Mouse (Mus musculus): ENCODE measurements around the gene Il10. TPM values are rescaled to one million over a fixed set of nuclear protein-coding genes. Genes with fewer than 3 reads are reported as not detected.
A peak's percentile ranks its signal among the peaks of the same experiment; 100 is the strongest.

Il10 gene
- total and polyA plus RNA-seq, 2 experiments from 2014 or later: not detected

- no peak for TF ChIP-seq CTCF (IDR thresholded peaks at IDR 0.05; ENCODE audit: low read depth)
- TF ChIP-seq EP300 (IDR thresholded peaks at IDR 0.05; ENCODE audit: low read depth): no peak
- ATAC-seq (ENCODE audit: insufficient read depth, low read depth) (no peak), DNase-seq (ENCODE audit: low spot score) (no peak)
- Histone ChIP-seq H3K4me3 (ENCODE audit: low read depth, low read length) (no peak overlapping the region), H3K4me2 (ENCODE audit: low read depth, low read length) (no peak overlapping the region), H3K27me3 (ENCODE audit: control insufficient read depth, insufficient read depth, low read length) (no peaks in the 10 kb centered on the region), H3K27ac (ENCODE audit: low read depth) (no peak overlapping the region), H3K9me3 (replicated peaks; ENCODE audit: control insufficient read depth, low read length) (no peaks in the 10 kb centered on the region), H3K9ac (replicated peaks; ENCODE audit: low read depth, low read length) (no peak overlapping the region), H3K36me3 (replicated peaks; ENCODE audit: control insufficient read depth, insufficient read depth, low read length) (no peaks in the 10 kb centered on the region), H3K4me1 (ENCODE audit: control insufficient read depth, insufficient read depth) (no peaks in the 10 kb centered on the region)
- 93% methylated on average over 1 of the region's 1 CpGs for WGBS
Observed at GRCm38 (mm10) chr1:130990448-130990847, 29.2 kb upstream of the Il10 start.

DNA sequence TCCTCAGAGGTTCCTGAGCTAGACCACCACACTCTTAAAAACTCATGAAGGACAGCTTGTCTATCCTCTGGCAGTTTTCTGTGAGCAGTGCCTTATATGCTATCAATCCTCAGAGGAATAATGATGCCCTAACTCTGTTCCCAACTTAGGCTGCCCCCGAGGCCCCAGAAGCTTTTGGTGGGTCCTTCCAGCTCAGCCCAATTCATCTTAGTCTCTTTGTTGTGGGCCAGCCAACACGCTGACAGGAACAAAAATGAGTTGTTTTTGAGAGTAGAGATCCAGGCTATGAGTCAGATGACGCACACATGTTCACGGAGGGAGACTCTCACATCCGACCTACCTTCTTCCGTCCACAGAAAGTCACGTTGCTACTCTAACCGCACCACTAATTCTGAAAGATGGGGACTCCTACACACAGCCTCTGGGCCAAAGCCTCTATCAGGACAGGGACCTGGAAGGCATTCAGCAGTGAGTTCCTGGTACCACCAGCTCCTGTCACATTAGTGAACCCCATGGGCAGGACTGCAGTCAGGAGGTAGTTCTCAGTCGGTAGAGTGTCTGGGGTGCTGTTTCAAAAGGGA lies 26.0 kb upstream of the Il10 start:
- no peak for ATAC-seq (ENCODE audit: insufficient read depth, low read depth)
- no peak overlapping the region for H3K9ac ChIP-seq (replicated peaks; ENCODE audit: low read depth, low read length)
- WGBS: 75% methylated on average over 9 of the region's 9 CpGs
- TF ChIP-seq EP300 (IDR thresholded peaks at IDR 0.05; ENCODE audit: low read depth) (no peak), CTCF (IDR thresholded peaks at IDR 0.05; ENCODE audit: low read depth) (no peak)
- H3K4me2 ChIP-seq (ENCODE audit: low read depth, low read length): no peak overlapping the region
- no peak overlapping the region for H3K4me3 ChIP-seq (ENCODE audit: low read depth, low read length)
- H3K4me1 ChIP-seq (ENCODE audit: control insufficient read depth, insufficient read depth): no peaks in the 10 kb centered on the region
- H3K27me3 ChIP-seq (ENCODE audit: control insufficient read depth, insufficient read depth, low read length): no peaks in the 10 kb centered on the region
- H3K36me3 ChIP-seq (replicated peaks; ENCODE audit: control insufficient read depth, insufficient read depth, low read length): no peaks in the 10 kb centered on the region
- H3K27ac ChIP-seq (ENCODE audit: low read depth): no peak overlapping the region
- H3K9me3 ChIP-seq (replicated peaks; ENCODE audit: control insufficient read depth, low read length): no peaks in the 10 kb centered on the region
- DNase-seq (ENCODE audit: low spot score): no peak

DNA sequence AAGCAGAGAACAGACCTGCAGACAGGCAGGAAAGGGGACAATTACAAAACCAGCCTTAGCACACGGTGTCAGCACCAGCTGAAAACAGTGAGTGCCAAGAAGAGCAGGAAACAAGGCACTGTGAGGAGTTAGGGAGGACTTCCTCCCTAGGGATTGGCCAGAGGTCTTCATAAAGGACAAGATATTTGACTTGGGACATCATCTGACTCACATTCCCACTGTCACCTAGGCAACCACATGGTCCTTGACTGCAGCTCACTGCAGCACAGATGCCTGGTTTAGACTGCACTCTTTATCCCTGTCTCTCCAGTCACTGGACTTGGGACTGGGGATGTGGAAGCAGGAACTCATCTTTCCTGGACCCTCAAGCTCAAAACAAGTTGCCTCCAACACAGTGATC lies 24.1 kb upstream of the Il10 start:
- 0 out of 2 replicates have a peak overlapping the region, but pooled peaks have one; percentile 13 for H3K27ac ChIP-seq (ENCODE audit: low read depth)
- no peak overlapping the region for H3K4me3 ChIP-seq (ENCODE audit: low read depth, low read length)
- H3K9me3 ChIP-seq (replicated peaks; ENCODE audit: control insufficient read depth, low read length): no peaks in the 10 kb centered on the region
- ATAC-seq (ENCODE audit: insufficient read depth, low read depth) (peak; percentile 67), DNase-seq (ENCODE audit: low spot score) (peak; percentile 12)
- H3K9ac ChIP-seq (replicated peaks; ENCODE audit: low read depth, low read length): no peak overlapping the region
- no peaks in the 10 kb centered on the region for H3K36me3 ChIP-seq (replicated peaks; ENCODE audit: control insufficient read depth, insufficient read depth, low read length)
- WGBS: 46% methylated on average over 1 of the region's 1 CpGs
- no peak overlapping the region for H3K4me2 ChIP-seq (ENCODE audit: low read depth, low read length)
- H3K27me3 ChIP-seq (ENCODE audit: control insufficient read depth, insufficient read depth, low read length): no peaks in the 10 kb centered on the region
- H3K4me1 ChIP-seq (ENCODE audit: control insufficient read depth, insufficient read depth): no peaks in the 10 kb centered on the region
- TF ChIP-seq EP300 (IDR thresholded peaks at IDR 0.05; ENCODE audit: low read depth) (no peak; the same call in 1 of the 2 replicates), CTCF (IDR thresholded peaks at IDR 0.05; ENCODE audit: low read depth) (no peak)

DNA sequence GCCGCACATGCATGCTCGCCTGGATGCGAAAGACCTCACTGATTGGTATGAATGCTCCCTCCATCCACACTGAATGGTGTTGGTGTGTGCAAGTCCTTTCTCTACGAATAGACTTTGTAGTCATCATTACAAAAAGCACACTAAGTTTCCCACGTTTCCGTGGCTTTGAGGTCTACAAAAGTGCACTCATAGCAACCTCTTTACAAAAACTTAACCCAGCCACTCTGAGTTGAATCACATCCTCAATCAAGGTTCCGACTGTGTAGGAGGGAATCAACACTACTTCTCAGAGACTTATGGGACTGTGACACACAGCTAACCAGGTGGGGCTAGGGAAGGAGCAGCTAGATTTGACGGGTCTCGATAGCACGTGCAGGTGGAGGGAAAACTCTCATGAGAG lies 23.3 kb upstream of the Il10 start:
- Histone ChIP-seq H3K27me3 (ENCODE audit: control insufficient read depth, insufficient read depth, low read length) (no peaks in the 10 kb centered on the region), H3K4me3 (ENCODE audit: low read depth, low read length) (no peak overlapping the region), H3K27ac (ENCODE audit: low read depth) (no peak overlapping the region), H3K4me1 (ENCODE audit: control insufficient read depth, insufficient read depth) (no peaks in the 10 kb centered on the region), H3K36me3 (replicated peaks; ENCODE audit: control insufficient read depth, insufficient read depth, low read length) (no peaks in the 10 kb centered on the region), H3K4me2 (ENCODE audit: low read depth, low read length) (no peak overlapping the region), H3K9me3 (replicated peaks; ENCODE audit: control insufficient read depth, low read length) (no peaks in the 10 kb centered on the region), H3K9ac (replicated peaks; ENCODE audit: low read depth, low read length) (no peak overlapping the region)
- 83% methylated on average over 10 of the region's 10 CpGs for WGBS
- ATAC-seq (ENCODE audit: insufficient read depth, low read depth) (no peak), DNase-seq (ENCODE audit: low spot score) (no peak)
- TF ChIP-seq CTCF (IDR thresholded peaks at IDR 0.05; ENCODE audit: low read depth) (no peak), EP300 (IDR thresholded peaks at IDR 0.05; ENCODE audit: low read depth) (no peak)

DNA sequence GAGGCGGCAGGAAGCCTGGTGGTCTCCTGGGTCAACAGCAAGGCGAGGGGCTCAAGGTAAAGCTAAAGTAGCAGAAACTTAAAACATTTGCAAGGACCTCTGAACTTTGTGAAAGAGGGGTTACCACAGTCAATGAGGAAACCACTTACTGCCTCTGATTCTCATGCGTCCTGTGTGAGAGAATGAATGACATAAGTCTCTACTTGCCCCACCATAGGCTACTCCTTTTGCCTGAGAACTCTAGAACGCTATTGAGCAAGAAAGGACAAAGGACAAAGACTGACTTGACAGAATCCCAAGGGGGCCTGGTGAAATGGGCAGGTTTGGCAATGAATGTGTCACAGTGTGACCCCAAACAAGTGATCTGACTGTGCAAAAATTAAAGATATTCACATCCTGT lies 22.2 kb upstream of the Il10 start:
- Histone ChIP-seq H3K27me3 (ENCODE audit: control insufficient read depth, insufficient read depth, low read length) (no peaks in the 10 kb centered on the region), H3K4me1 (ENCODE audit: control insufficient read depth, insufficient read depth) (no peaks in the 10 kb centered on the region), H3K27ac (ENCODE audit: low read depth) (no peak overlapping the region), H3K9me3 (replicated peaks; ENCODE audit: control insufficient read depth, low read length) (no peaks in the 10 kb centered on the region), H3K36me3 (replicated peaks; ENCODE audit: control insufficient read depth, insufficient read depth, low read length) (no peaks in the 10 kb centered on the region), H3K9ac (replicated peaks; ENCODE audit: low read depth, low read length) (no peak overlapping the region), H3K4me2 (ENCODE audit: low read depth, low read length) (no peak overlapping the region), H3K4me3 (ENCODE audit: low read depth, low read length) (no peak overlapping the region)
- ATAC-seq (ENCODE audit: insufficient read depth, low read depth): no peak
- TF ChIP-seq EP300 (IDR thresholded peaks at IDR 0.05; ENCODE audit: low read depth): no peak
- no peak for TF ChIP-seq CTCF (IDR thresholded peaks at IDR 0.05; ENCODE audit: low read depth)
- 88% methylated on average over 4 of the region's 4 CpGs for WGBS
- no peak for DNase-seq (ENCODE audit: low spot score)

GRCm38 (mm10) chr1:130998321-130998720 lies 21.3 kb upstream of the Il10 start:
- 81% methylated on average over 10 of the region's 10 CpGs for WGBS

More at GRCm38 (mm10) chr1:130998321-130998720, 21.3 kb upstream of the Il10 start:
- no peak overlapping the region for H3K4me3 ChIP-seq (ENCODE audit: low read depth, low read length)
- H3K27me3 ChIP-seq (ENCODE audit: control insufficient read depth, insufficient read depth, low read length): no peaks in the 10 kb centered on the region
- peaks cover 4% of the 10 kb centered on the region; the same call in 1 of the 2 replicates for H3K4me1 ChIP-seq (ENCODE audit: control insufficient read depth, insufficient read depth)
- H3K27ac ChIP-seq (ENCODE audit: low read depth): no peak overlapping the region
- no peak for TF ChIP-seq EP300 (IDR thresholded peaks at IDR 0.05; ENCODE audit: low read depth)
- no peak for TF ChIP-seq CTCF (IDR thresholded peaks at IDR 0.05; ENCODE audit: low read depth)
- no peak overlapping the region for H3K9ac ChIP-seq (replicated peaks; ENCODE audit: low read depth, low read length)
- H3K36me3 ChIP-seq (replicated peaks; ENCODE audit: control insufficient read depth, insufficient read depth, low read length): no peaks in the 10 kb centered on the region
- ATAC-seq (ENCODE audit: insufficient read depth, low read depth) (no peak), DNase-seq (ENCODE audit: low spot score) (no peak)
- H3K4me2 ChIP-seq (ENCODE audit: low read depth, low read length): no peak overlapping the region
- no peaks in the 10 kb centered on the region for H3K9me3 ChIP-seq (replicated peaks; ENCODE audit: control insufficient read depth, low read length)
